Mouse (Mus musculus) colon, adult 2 months (tissue): ENCODE results near the gene Neurod2. TPM values are rescaled to one million over a fixed set of nuclear protein-coding genes. Genes with fewer than 3 reads are reported as not detected.

Experiments used
- polyA plus RNA-seq: library from polyadenylated mRNA; depleted of rRNA; stranded (reverse); fragments of >200 nt; gene quantifications from 2 replicates; pipeline ENCODE4 v1.2.3, GENCODE M21; 2012; rRNA removed

Gene Neurod2
- polyA plus RNA-seq, result 0.05 TPM in 1 of 2 replicates, not detected in the other

GRCm38 (mm10) chr11:98329081-98329959, at the start of gene Neurod2:
Gene Neurod2 (minus strand): TSS chr11:98329648.

GRCm38 (mm10) chr11:98358161-98359083, 29.0 kb upstream of the Neurod2 start, which contains the start of gene Stard3:
Gene Stard3 (plus strand): TSS chr11:98358368.

GRCm38 (mm10) chr11:98348083-98348961, 18.9 kb upstream of the Neurod2 start, which contains the start of gene Ppp1r1b:
Gene Ppp1r1b (plus strand): TSS chr11:98348404.

Other genes starting within 250 kb of the Neurod2 start
- gene Fbxl20, start 179.2 kb downstream of the Neurod2 start, polyA plus RNA-seq, result 13.8 and 15.1 TPM in 2 replicates
- gene Med1, start 136.4 kb downstream of the Neurod2 start, polyA plus RNA-seq, result 7.0 and 7.1 TPM in 2 replicates
- gene Cdk12, start 126.6 kb downstream of the Neurod2 start, polyA plus RNA-seq, result 9.5 and 11.4 TPM in 2 replicates
- gene Ppp1r1b, start 18.8 kb upstream of the Neurod2 start, polyA plus RNA-seq, result 327 and 357 TPM in 2 replicates
- 156 and 194 TPM in 2 replicates for gene Stard3, start 28.7 kb upstream of the Neurod2 start, polyA plus RNA-seq
- gene Tcap, start 54.2 kb upstream of the Neurod2 start, polyA plus RNA-seq, result 0.90 and 0.94 TPM in 2 replicates
- not detected in 2 replicates for gene Pnmt, start 56.8 kb upstream of the Neurod2 start, polyA plus RNA-seq
- 53.6 and 64.8 TPM in 2 replicates for gene Pgap3, start 70.8 kb upstream of the Neurod2 start, polyA plus RNA-seq
- 115 and 133 TPM in 2 replicates for gene Erbb2, start 82.8 kb upstream of the Neurod2 start, polyA plus RNA-seq
- gene Mien1, start 109.3 kb upstream of the Neurod2 start, polyA plus RNA-seq, result 70.4 and 77.0 TPM in 2 replicates
- 120 and 136 TPM in 2 replicates for gene Grb7, start 116.7 kb upstream of the Neurod2 start, polyA plus RNA-seq
- 2.0 and 3.7 TPM in 2 replicates for gene Ikzf3, start 216.4 kb upstream of the Neurod2 start, polyA plus RNA-seq
- gene Zpbp2, start 221.4 kb upstream of the Neurod2 start, polyA plus RNA-seq, result 0.07 TPM in 1 of 2 replicates, not detected in the other